Mouse (Mus musculus) liver, postnatal 0 days (tissue): ENCODE measurements around the gene Cdc14a.

Experiments used
- CTCF ChIP-seq: sonication (generic); IDR thresholded peaks from 2 replicates; pipeline ENCODE4 v1.5.1; 2016; ENCODE audit warnings: antibody characterized with exemption, low read depth
- EP300 ChIP-seq: IDR thresholded peaks from 2 replicates; pipeline ENCODE4 v1.6.1; 2016; ENCODE audit warnings: antibody characterized with exemption, low read depth, mild to moderate bottlenecking

DNA sequence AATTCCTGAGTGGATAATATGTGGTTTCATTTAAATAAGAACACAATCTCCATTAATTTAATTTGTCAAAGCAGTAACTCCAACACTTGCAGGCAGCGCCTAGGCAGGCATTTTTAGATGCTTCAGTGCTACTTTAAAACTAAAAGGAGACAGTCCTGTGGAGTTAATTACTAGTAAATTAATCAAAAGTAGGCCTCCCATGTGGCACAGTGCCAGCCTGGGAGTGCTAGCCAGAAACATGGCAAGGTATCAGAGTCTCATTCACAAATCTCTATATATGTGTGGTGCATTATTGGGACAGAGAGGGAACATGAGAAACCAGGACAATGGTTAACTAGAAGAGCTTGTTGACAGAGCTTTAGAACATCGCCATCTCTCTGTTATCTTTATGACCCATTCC is 174.8 kb downstream of the Cdc14a start:
- TF ChIP-seq CTCF (no peak), EP300 (no peak)
